Mouse (Mus musculus) thymus, adult 2 months (tissue): ENCODE data around the gene Dcaf15.

Experiments
- CTCF ChIP-seq: fragments of 200-500 bp; IDR thresholded peaks from 2 replicates; pipeline ENCODE4 v1.5.1; 2012; ENCODE audit warnings: mild to moderate bottlenecking, control low read depth, low read length, moderate library complexity, borderline replicate concordance; ENCODE audit not compliant: control insufficient read depth, poor library complexity, insufficient read depth; ENCODE audit errors: extremely low read depth
- POLR2A ChIP-seq: fragments of 200-500 bp; IDR thresholded peaks from 2 replicates; pipeline ENCODE4 v1.6.1; 2012; ENCODE audit warnings: mild to moderate bottlenecking, low read length, control low read depth, moderate library complexity; ENCODE audit not compliant: control insufficient read depth, poor library complexity, insufficient read depth; ENCODE audit errors: extremely low read depth

DNA sequence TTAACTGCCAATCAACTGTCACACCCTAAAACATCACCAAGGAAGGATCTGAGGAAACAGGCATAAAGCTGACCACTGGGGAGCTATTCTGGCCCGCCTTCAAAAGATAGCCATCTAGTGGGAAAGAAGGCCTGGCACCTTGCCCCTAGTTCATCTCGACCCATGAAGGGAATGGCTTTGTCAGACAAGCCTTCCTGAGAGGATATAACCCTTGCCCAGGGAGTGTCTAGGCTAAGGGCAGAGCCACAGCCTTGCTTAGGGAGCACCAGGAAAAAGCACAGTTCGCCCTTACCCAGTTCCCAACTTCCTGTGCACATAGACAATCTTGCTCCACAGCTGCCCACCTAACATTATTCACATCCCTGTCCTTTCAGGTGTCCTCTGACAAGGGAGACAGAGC, 967 bp downstream of the Dcaf15 start:
- TF ChIP-seq POLR2A (no peak), CTCF (no peak)
